Mouse (Mus musculus) spleen, adult 2 months (tissue): ENCODE measurements at regions not wholly inside any gene's neighbourhood (a gene's known extent, or its start where the extent isn't known, plus 50 kb on each side); places are given as distances from the start of the nearest gene placed in this dataset.

Source experiments
- CTCF ChIP-seq: fragments of 200-500 bp; IDR thresholded peaks from 2 replicates; pipeline ENCODE4 v1.5.1; 2011; ENCODE audit warnings: mild to moderate bottlenecking, inconsistent platforms; ENCODE audit not compliant: insufficient read depth, insufficient read length, insufficient replicate concordance; ENCODE audit errors: extremely low read depth
- POLR2A ChIP-seq: fragments of 200-500 bp; IDR thresholded peaks from 2 replicates; pipeline ENCODE4 v1.6.1; 2011; ENCODE audit warnings: low read depth, low read length, inconsistent platforms

- TF ChIP-seq POLR2A (no peak), CTCF (no peak)
Measured at GRCm38 (mm10) chr4:70664181-70664580, 129.4 kb upstream of the Megf9 start.
